Mouse (Mus musculus) hindbrain, embryonic 13.5 days (tissue): ENCODE data around the gene Calm2. TPM values are rescaled to one million over a fixed set of nuclear protein-coding genes. Genes with fewer than 3 reads are reported as not detected.

Experiments
- ATAC-seq: fragments of 200-750 bp; cut with Nextera tagmentation; 2 replicates; pipeline ENCODE4 v1.8.0; 2017; ENCODE audit warnings: moderate TSS enrichment; ENCODE audit not compliant: low FRiP score
- H3K27ac ChIP-seq: fragments of 300-500 bp; sonication (generic); 2 replicates; pipeline ENCODE4 v1.5.1; 2015; ENCODE audit warnings: inconsistent platforms, mild to moderate bottlenecking, moderate library complexity
- H3K27me3 ChIP-seq: fragments of 300-500 bp; sonication (generic); 2 replicates; pipeline ENCODE4 v1.6.1; 2015; ENCODE audit warnings: mild to moderate bottlenecking, inconsistent platforms
- H3K36me3 ChIP-seq: fragments of 300-500 bp; sonication (generic); 2 replicates; pipeline ENCODE4 v1.6.1; 2015; ENCODE audit warnings: mild to moderate bottlenecking, inconsistent platforms
- H3K4me1 ChIP-seq: fragments of 300-500 bp; sonication (generic); replicated peaks from 2 replicates; pipeline ENCODE4 v1.6.1; 2015; ENCODE audit warnings: inconsistent platforms
- H3K4me2 ChIP-seq: fragments of 300-500 bp; sonication (generic); 2 replicates; pipeline ENCODE4 v1.6.1; 2015; ENCODE audit warnings: inconsistent platforms, mild to moderate bottlenecking, moderate library complexity
- H3K4me3 ChIP-seq: fragments of 300-500 bp; sonication (generic); 2 replicates; pipeline ENCODE4 v1.5.1; 2015; ENCODE audit warnings: mild to moderate bottlenecking, inconsistent platforms
- H3K9ac ChIP-seq: fragments of 300-500 bp; sonication (generic); 2 replicates; pipeline ENCODE4 v1.6.1; 2015; ENCODE audit warnings: mild to moderate bottlenecking, inconsistent platforms
- H3K9me3 ChIP-seq: fragments of 300-500 bp; sonication (generic); 2 replicates; pipeline ENCODE4 v1.6.1; 2016; ENCODE audit warnings: inconsistent platforms
- WGBS: fragments of 180-500 bp; shearing (Covaris S2); methylation state at CpG from one replicate; pipeline ENCODE4 v1.1.7; 2015; 5-methylcytosine and 5-hydroxymethylcytosine counted together
- polyA plus RNA-seq: library from polyadenylated mRNA; unstranded; fragments of >200 nt; fragmentation: Nextera tagmentation; extraction: Ambion mirVana; gene quantifications from 2 replicates; pipeline ENCODE4 v1.2.1, GENCODE M21; 2015

The Calm2 gene
- polyA plus RNA-seq, 1 experiment from 2014 or later = 2,271 TPM

DNA sequence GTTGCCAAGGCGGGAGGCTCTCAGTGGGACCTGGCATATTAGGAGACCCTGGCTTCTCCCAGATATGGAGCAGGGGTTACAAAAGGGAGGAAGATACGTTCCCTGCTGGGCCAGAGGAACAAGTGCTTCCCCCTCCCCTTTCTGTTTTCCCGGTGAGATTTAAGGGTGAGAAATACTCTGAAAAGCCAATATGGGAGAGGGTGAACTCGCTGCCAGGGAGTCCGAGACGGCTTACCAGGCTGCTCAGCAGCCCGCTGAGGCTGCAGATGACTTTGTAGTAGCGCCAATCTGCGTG, 26.7 kb upstream of the Calm2 start:
- H3K27ac ChIP-seq = peak overlapping the region; percentile 69
- peaks cover 41% of the 10 kb centered on the region for H3K4me1 ChIP-seq
- peak overlapping the region; percentile 67 for H3K9ac ChIP-seq
- 6% methylated on average over 9 of the region's 9 CpGs for WGBS
- no peaks in the 10 kb centered on the region for H3K36me3 ChIP-seq
- no peaks in the 10 kb centered on the region for H3K9me3 ChIP-seq
- H3K27me3 ChIP-seq = 0 out of 2 replicates have a peak, but pooled peaks cover 4% of the 10 kb centered on the region
- peak overlapping the region; percentile 33 for H3K4me3 ChIP-seq
- H3K4me2 ChIP-seq = peak overlapping the region; percentile 62
- ATAC-seq = no peak; the same call in 1 of the 2 replicates

DNA sequence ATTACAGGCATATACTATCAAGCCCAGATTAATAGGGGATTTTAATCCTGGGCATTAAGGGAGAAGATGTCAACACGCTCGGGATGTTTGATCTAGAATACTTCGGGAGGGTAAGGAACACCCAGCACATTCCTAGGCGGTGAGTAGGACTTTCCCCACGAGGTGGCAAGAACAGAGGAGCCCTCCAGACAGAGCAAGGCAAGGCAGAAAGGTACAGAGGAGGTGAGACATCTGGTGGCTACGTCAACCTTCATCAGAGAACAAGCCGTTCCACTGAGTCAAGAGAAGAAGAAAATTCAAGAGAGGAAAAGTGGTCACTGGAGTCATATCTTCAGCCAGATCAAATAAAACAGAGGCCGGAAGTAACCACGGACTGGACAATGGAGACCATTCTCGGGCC, 26.1 kb upstream of the Calm2 start:
- no peak overlapping the region for H3K4me2 ChIP-seq
- H3K4me1 ChIP-seq = peaks cover 36% of the 10 kb centered on the region
- no peak overlapping the region for H3K9ac ChIP-seq
- 0 out of 2 replicates have a peak, but pooled peaks cover 4% of the 10 kb centered on the region for H3K27me3 ChIP-seq
- 0 out of 2 replicates have a peak overlapping the region, but pooled peaks have one; percentile 69 for H3K27ac ChIP-seq
- 58% methylated on average over 10 of the region's 10 CpGs for WGBS
- no peaks in the 10 kb centered on the region for H3K9me3 ChIP-seq
- H3K36me3 ChIP-seq = no peaks in the 10 kb centered on the region
- no peak for ATAC-seq
- no peak overlapping the region for H3K4me3 ChIP-seq

DNA sequence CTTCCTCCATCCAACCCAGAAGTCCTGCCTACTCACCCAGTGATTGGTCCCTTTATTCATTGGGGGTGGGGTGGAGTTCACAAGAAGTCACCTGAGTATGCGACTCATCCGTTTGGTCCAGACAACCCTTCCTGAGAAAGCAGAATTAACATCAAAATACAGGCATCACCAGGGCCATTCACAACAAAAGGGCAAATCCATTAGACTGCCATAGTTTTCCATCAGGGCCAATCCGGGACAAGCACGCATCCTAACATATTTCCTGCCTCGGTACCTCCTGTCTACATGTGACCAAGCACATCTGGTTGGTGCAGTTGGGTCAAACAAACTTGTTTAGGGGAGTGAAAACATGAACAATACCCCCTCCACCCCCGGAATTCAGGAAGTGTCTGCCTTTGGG, 24.9 kb upstream of the Calm2 start:
- Histone ChIP-seq H3K27me3 (0 out of 2 replicates have a peak, but pooled peaks cover 4% of the 10 kb centered on the region), H3K27ac (no peak overlapping the region), H3K9me3 (no peaks in the 10 kb centered on the region), H3K4me3 (no peak overlapping the region), H3K4me2 (no peak overlapping the region), H3K36me3 (no peaks in the 10 kb centered on the region), H3K4me1 (peaks cover 28% of the 10 kb centered on the region), H3K9ac (no peak overlapping the region)
- ATAC-seq = no peak
- 57% methylated on average over 6 of the region's 6 CpGs for WGBS

DNA sequence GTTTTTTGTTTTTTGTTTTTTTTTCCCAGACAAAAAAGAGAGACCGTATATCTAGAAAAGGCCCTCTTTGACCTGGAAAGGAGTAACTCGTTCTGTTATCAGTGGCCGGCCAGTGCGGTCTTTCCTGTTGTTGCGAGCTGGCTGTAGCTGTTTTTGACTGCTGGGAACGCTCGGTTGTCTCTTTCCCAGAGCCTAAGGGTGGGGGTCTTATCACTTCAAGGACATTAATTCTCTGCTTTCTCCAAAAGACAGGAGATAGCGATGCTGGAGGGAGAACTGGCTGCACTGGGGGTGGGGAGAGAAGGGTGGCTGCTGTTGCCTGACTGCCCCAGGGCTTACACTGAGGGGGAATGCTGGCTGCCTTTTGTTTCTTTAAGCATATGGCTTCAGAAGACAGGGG, 24.1 kb upstream of the Calm2 start:
- ATAC-seq = no peak
- Histone ChIP-seq H3K27ac (no peak overlapping the region), H3K4me2 (no peak overlapping the region), H3K36me3 (no peaks in the 10 kb centered on the region), H3K27me3 (0 out of 2 replicates have a peak, but pooled peaks cover 4% of the 10 kb centered on the region), H3K4me3 (no peak overlapping the region), H3K4me1 (peaks cover 28% of the 10 kb centered on the region), H3K9me3 (no peaks in the 10 kb centered on the region), H3K9ac (no peak overlapping the region)
- WGBS = 68% methylated on average over 8 of the region's 8 CpGs

DNA sequence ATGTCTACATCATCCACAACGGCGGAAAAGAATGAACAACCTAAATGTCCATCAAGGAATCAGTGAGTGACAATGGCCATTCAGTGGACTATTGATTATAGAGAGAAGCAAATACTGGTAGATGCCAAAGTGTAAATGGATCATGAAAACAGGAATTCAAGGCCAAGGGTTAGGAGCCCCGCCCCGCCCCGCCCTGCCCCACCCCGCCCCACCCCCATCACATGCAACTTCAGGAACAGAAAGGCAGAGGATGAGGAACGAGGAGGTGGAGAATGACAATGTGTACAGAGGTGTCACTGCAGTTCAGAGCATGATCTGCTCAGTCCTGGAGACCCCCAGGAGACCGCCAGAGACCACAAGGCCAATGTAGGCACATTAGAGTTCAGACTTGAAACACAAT, 23.5 kb upstream of the Calm2 start:
- ATAC-seq = no peak
- Histone ChIP-seq H3K9ac (no peak overlapping the region), H3K4me2 (no peak overlapping the region), H3K9me3 (no peaks in the 10 kb centered on the region), H3K27ac (no peak overlapping the region), H3K27me3 (0 out of 2 replicates have a peak, but pooled peaks cover 4% of the 10 kb centered on the region), H3K36me3 (no peaks in the 10 kb centered on the region), H3K4me3 (no peak overlapping the region), H3K4me1 (peaks cover 26% of the 10 kb centered on the region)
- WGBS = 66% methylated on average over 8 of the region's 8 CpGs

DNA sequence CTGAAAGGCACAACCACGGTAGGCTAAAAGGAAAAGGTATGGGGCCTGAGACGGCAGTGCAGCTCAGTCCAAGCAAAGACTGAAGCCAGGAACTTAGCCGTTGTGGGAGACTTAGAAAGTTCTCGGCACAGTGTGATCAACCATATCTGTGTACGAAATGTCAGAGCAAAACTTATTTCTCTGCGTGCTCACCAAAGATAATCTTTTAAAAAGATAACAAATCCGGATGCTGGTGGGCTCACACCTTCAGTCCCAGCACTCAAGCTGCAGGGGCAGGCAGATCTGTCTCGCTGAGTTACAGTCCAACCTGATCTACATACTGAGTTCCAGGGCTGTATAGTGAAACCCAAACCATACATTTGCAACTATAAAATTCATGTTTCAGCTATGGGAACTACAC, 22.7 kb upstream of the Calm2 start:
- Histone ChIP-seq H3K36me3 (no peaks in the 10 kb centered on the region), H3K4me2 (no peak overlapping the region), H3K4me1 (peaks cover 18% of the 10 kb centered on the region), H3K27ac (no peak overlapping the region), H3K9me3 (no peaks in the 10 kb centered on the region), H3K9ac (no peak overlapping the region), H3K27me3 (no peaks in the 10 kb centered on the region), H3K4me3 (no peak overlapping the region)
- 88% methylated on average over 8 of the region's 8 CpGs for WGBS
- no peak for ATAC-seq

DNA sequence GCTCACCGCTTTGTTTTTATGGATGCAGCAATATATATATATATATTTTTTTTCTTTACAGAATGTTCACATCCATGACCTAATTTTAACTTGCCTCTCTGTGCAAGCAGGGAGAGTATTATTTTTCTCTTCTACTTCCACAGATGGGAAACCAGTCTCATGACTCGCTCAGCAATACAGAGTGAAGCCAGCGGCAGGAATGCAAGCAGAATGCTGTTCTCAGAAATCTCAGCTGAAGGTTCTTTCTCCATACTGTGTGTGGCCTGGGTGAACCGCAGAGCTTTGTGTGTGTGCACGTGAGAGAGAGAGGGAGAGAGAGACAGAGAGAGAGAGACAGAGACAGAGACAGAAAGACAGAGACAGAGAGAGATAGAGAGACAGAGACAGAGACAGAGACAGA, 21.9 kb upstream of the Calm2 start:
- no peak overlapping the region for H3K9ac ChIP-seq
- no peak for ATAC-seq
- H3K4me2 ChIP-seq = no peak overlapping the region
- no peaks in the 10 kb centered on the region for H3K9me3 ChIP-seq
- no peak overlapping the region for H3K4me3 ChIP-seq
- H3K27ac ChIP-seq = no peak overlapping the region
- H3K27me3 ChIP-seq = no peaks in the 10 kb centered on the region
- 83% methylated on average over 5 of the region's 5 CpGs for WGBS
- H3K4me1 ChIP-seq = peaks cover 9% of the 10 kb centered on the region
- no peaks in the 10 kb centered on the region for H3K36me3 ChIP-seq

DNA sequence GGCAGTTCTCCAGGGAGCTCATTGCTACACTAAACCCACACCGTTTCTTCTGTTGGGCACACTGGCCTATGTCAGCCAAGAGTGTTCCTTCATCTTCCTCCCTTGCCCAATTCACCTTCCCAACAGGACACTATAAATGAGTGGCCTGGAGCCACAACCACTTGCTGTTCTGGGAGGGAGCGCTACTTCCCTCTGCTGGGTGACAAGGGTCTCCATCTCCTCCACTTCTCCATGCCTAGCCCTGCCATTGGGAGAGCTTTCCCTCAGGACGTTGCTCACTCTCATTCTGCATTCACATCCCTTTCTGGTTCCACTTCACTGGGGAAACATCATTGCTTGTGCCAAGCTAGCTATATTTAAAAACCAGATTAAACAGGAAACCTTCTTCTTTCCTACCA, 14.8 kb upstream of the Calm2 start:
- H3K9ac ChIP-seq = no peak overlapping the region
- H3K27me3 ChIP-seq = no peaks in the 10 kb centered on the region
- ATAC-seq = peak; percentile 10; the same call in 1 of the 2 replicates
- peaks cover 46% of the 10 kb centered on the region for H3K4me1 ChIP-seq
- H3K4me3 ChIP-seq = no peak overlapping the region
- no peak overlapping the region for H3K4me2 ChIP-seq
- H3K9me3 ChIP-seq = no peaks in the 10 kb centered on the region
- H3K36me3 ChIP-seq = no peaks in the 10 kb centered on the region
- peak overlapping the region; percentile 84; the same call in 1 of the 2 replicates for H3K27ac ChIP-seq
- 34% methylated on average over 3 of the region's 3 CpGs for WGBS

DNA sequence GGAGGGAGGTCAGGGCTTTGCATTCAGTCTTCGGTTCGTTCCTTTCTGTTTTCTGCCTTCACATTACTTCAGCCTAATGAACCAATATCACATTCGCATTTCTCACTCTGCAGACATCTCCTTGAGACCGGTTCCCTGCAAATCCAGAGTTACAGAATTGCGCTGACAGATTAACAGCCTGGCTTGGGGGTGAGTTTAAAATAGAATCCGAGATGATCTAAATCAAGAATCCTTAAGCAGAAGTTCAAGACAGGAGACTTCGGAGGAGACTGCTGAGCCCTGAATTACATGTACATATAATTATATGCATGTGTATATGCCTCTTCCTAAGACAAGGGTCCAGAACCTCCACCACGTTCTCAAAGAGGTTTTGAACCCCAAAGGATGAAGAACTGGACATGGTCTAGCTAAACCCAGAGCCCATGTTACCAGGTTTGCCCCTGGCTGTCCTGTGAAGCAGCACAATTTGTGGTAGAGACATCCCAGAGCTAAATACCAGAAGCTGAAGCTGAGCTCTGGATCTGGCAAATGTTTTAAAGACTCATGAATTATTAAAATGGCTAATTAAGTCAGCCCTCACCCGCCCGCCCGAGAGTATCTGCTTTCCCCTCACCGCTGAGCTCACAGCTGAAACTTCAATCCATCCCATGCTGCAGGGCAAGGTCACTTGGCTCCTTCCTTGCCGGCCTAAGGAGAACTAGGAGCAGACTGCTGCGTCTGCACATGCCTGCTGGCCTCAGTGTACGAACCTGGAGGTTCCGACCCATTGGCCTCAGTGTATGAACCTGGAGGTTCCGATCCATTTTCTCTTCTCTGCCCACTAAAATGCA, 14.1 kb upstream of the Calm2 start:
- Histone ChIP-seq H3K9me3 (no peaks in the 10 kb centered on the region), H3K9ac (0 out of 2 replicates have a peak overlapping the region, but pooled peaks have one; percentile 56), H3K36me3 (no peaks in the 10 kb centered on the region), H3K4me1 (peaks cover 46% of the 10 kb centered on the region), H3K27ac (peak overlapping the region; percentile 84), H3K4me3 (no peak overlapping the region), H3K27me3 (no peaks in the 10 kb centered on the region), H3K4me2 (peak overlapping the region; percentile 33)
- ATAC-seq = peak; percentile 47; the same call in 1 of the 2 replicates
- 13% methylated on average over 17 of the region's 17 CpGs for WGBS

DNA sequence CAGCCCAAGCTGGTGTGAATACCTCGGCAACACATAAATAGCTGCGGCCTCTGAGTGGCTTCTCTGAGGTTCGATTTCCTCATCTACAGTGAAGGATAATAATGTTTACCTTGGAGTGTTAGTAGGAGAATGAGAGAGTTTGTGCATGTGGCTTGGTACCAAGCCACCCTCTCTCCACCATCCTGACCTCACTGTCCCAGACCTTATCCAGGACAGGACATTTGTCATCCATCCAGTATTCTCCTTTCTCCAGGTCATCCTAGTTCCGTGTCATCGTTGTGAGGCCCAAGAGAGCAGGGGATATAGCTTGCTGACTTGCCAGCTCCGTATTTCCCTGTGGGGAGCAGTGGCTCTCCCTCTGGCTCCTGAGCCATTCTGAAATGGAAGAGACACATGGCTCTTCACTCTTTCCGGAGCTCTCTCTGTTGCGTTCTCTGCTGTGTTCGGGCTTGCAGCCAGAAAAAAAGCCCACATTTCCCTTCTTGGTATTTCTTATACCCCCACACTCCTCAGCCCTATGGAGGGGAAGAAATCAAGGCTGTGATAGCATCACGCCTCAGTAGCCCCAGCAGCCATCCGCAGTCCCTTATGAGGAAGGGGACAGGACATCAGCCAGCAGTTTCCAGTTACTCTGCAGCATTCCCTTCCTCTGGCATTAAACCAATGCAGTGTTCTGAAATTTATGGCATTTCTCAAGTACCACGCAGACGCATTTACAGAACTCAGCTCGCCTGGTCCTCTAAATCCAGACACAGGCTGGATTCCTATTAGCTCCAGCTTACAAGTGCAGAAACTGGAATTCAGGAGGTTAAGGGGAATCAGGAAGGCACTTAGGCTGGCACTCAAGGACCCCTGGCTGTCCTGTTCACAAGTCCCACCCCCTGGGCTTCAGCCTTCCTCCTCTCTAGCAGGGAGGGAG, 13.3 kb upstream of the Calm2 start:
- H3K4me1 ChIP-seq = peaks cover 46% of the 10 kb centered on the region
- 18% methylated on average over 14 of the region's 14 CpGs for WGBS
- peak overlapping the region; percentile 33 for H3K4me2 ChIP-seq
- no peaks in the 10 kb centered on the region for H3K27me3 ChIP-seq
- no peak overlapping the region for H3K4me3 ChIP-seq
- peak overlapping the region; percentile 56 for H3K9ac ChIP-seq
- ATAC-seq = peak; percentile 36
- no peaks in the 10 kb centered on the region for H3K9me3 ChIP-seq
- peak overlapping the region; percentile 84 for H3K27ac ChIP-seq
- H3K36me3 ChIP-seq = no peaks in the 10 kb centered on the region

DNA sequence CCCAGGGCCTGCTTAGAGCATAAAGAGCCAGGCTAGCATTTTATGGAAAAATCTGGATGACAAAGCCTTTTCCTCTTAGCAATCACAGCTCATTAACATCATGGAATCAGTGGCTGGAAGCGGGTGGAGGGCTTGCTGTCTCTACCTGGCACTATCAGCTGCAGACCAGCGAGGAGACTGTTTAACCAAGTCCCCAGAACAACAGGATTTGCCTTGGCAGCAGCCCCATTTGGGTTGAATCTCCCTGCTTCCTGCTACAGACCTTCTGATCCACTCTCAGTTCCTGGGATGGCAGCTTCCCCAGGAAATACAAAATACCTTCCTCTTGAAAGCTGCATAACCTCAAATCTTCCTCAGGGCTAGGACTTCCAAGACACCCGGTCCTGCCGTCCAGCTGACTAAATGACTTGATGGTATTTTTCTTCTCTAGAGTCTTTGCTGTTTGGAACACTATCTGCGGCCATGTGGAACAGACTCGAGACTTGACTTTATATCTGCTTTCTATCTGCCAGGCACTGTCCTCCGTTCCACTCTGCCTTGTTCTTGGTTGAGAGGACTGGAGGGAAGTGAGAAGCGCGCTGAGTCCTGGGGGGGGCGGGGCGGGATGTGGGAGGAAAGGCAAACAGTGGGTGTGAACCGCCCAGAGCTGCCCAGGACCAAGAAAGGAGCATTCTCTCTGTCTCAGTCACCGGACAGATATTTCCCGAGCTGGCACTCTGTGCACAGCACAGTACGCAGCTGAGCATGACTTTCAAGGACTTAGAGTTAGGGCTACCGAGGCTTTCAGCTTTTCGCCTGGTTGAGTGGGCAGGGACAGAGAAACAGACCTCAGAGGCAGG, 12.4 kb upstream of the Calm2 start:
- Histone ChIP-seq H3K9me3 (no peaks in the 10 kb centered on the region), H3K36me3 (no peaks in the 10 kb centered on the region), H3K9ac (peak overlapping the region; percentile 56; the same call in 1 of the 2 replicates), H3K4me1 (peaks cover 46% of the 10 kb centered on the region), H3K27me3 (no peaks in the 10 kb centered on the region), H3K4me3 (no peak overlapping the region), H3K4me2 (peak overlapping the region; percentile 33), H3K27ac (peak overlapping the region; percentile 84)
- 14% methylated on average over 13 of the region's 17 CpGs for WGBS
- peak; percentile 44; the same call in 1 of the 2 replicates for ATAC-seq
